17 mouse cellular contexts compared by ENCODE assay signal in genomic region chr11:60922964-60923363, GRCm38 (mm10).
"Had no signal": no experiment of that assay in that cellular context is flagged by ENCODE, and none has a peak within 500 bp of the region (broad histone marks: within the 10 kb centered on the region; RNA-seq: fewer than 3 reads in every experiment).

No protein-coding gene starts in this region.

- ATAC-seq: midbrain, embryonic 15.5 days had no signal

- H3K27me3 ChIP-seq: lung, embryonic 15.5 days; megakaryocyte, embryonic 14.5 days; midbrain, embryonic 15.5 days; neural tube, embryonic 12.5 days had no signal

- DNase-seq: kidney, adult 18-20 months; kidney, postnatal 10 days; kidney, postnatal 4 days; lung, postnatal 14 days; retina, postnatal 1 day; right cerebral cortex, postnatal 4 days; spleen, adult 18-20 months; thymus, adult 18-20 months; thymus, postnatal 14 days had no signal

- H3K4me3 ChIP-seq: layer of hippocampus, adult 2 months; limb, embryonic 12.5 days; lung, embryonic 15.5 days; megakaryocyte, embryonic 14.5 days; midbrain, embryonic 15.5 days; neural tube, embryonic 12.5 days had no signal

- H3K9me3 ChIP-seq: limb, embryonic 12.5 days; lung, embryonic 15.5 days; megakaryocyte, embryonic 14.5 days; midbrain, embryonic 15.5 days; neural tube, embryonic 12.5 days had no signal

- H3K4me2 ChIP-seq: limb, embryonic 12.5 days; lung, embryonic 15.5 days; midbrain, embryonic 11.5 days; midbrain, embryonic 15.5 days; neural tube, embryonic 12.5 days had no signal

- H3K9ac ChIP-seq: limb, embryonic 12.5 days; lung, embryonic 15.5 days; midbrain, embryonic 15.5 days; neural tube, embryonic 12.5 days had no signal

- H3K27ac ChIP-seq: layer of hippocampus, adult 2 months; limb, embryonic 12.5 days; lung, embryonic 15.5 days; macrophage; midbrain, embryonic 15.5 days; neural tube, embryonic 12.5 days had no signal

- H3K36me3 ChIP-seq: lung, embryonic 15.5 days; midbrain, embryonic 15.5 days had no signal
